Mouse (Mus musculus): ENCODE measurements around the gene Tmem262.

GRCm38 (mm10) chr19:6067724-6068415, 12.0 kb upstream of the Tmem262 start, which contains the start of gene Tm7sf2:
- TF ChIP-seq CTCF (IDR thresholded peaks at IDR 0.05; ENCODE audit: low read depth, low read length) = no peak
- TF ChIP-seq GATA1 (IDR thresholded peaks at IDR 0.05; ENCODE audit: borderline replicate concordance, low read length) = no peak

All from G1E (cell line).